Mouse (Mus musculus) induced T-regulatory cell, adult 2 months (primary cell): ENCODE measurements at regions not wholly inside any gene's neighbourhood (a gene's known extent, or its start where the extent isn't known, plus 50 kb on each side); places are given as distances from the start of the nearest gene placed in this dataset.

ENCODE experiments used
- DNase-seq: peaks from one replicate; pipeline ENCODE4 v3.0.0-alpha.2; 2012; ENCODE audit warnings: low read depth

DNA sequence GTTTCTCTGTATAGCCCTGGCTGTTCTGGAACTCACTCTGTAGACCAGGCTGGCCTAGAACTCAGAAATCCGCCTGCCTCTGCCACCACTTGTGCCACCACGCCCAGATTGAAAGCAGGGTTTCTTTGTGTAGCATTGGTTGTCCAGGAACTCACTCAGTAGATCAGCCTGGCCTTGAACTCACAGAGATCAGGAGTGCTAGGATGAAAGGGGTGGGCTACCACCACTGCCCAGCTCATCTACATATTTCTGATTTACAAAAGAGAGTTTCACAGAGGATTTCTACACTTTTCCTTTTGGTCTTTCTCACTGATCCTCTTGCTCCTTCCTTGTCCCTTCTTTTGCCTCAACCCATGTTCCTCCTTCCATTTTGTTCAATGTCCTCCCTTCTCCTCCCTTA lies 53.1 kb upstream of the Lbx1 start:
- DNase-seq: no peak

DNA sequence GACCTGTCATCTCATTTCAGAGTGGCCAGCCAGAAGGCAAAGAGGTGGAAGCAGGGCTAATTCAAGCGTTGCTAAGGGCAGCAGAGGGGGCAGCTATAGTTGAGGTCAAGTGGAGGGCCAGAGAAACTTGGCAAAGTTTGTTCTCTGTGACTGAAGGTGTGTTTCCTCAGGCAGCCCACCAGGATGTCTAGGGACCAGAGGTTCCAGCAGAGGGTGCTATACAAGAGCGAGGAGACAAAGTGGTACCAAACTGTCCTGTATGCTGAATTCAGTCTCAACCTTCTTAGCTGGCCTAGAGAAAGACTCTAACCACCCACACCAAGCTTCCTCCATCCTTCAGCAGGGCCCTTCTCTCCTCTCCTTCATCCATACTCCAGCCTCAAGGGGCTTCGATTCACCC lies 62.2 kb upstream of the Lbx1 start:
- peak; percentile 35 for DNase-seq

DNA sequence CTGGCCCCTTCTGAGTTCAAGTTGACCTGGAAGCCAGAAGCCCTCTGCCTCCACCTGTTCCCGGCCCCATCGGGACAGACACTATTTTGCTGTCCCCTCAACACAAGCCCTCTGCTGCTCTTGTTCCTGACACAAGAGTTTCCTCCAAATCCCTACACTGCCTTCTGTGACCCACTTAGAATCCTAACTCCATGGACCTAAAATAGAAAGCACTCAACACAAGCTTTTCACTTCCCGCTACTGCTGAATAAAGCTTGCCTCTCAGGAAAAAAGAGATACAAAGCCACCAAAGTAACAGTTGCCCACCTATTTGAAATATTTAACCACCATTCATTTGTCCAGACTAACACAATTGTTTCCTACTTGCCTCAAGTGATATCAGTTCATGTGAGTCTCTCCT lies 63.7 kb upstream of the Lbx1 start:
- no peak for DNase-seq

GRCm38 (mm10) chr19:45299768-45300167 lies 63.8 kb upstream of the Btrc start:
- DNase-seq: no peak

DNA sequence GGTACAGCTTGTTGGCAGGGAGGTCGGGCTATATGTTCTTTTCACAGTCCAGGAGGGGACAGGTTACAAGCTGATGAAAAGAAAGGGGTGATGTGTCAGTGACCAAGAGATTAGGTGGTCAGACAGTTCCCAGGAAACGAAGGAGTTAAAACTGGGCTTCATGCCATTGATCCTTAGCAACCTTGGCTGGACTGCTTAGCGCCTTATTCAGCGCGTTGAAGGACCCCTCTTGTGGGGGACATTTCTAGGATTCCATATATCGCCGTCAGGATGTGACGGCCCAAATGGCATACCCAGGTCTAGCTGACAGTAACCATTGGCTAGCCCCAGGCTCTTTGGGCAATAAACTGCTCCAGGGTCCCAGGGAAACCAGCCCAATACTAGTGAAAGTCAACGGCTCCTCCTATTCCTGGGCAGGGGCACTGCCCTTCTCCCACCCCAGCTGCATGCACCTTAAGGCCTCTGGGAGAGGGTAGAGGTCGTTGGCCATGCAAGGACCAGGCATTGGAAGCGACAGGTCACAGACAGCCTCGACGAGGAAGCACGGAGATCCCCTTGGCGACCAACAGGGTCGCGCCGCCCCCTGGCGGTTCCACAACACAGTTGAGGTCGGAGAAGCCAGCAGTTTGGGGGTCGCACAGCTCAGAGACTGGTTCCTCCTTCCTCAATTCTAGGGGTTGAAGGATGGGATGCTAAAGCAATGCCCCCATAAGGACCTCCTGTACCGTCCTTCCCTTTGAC lies 62.7 kb upstream of the Btrc start:
- DNase-seq: no peak

GRCm38 (mm10) chr19:45301432-45301732 lies 62.2 kb upstream of the Btrc start:
- no peak for DNase-seq

DNA sequence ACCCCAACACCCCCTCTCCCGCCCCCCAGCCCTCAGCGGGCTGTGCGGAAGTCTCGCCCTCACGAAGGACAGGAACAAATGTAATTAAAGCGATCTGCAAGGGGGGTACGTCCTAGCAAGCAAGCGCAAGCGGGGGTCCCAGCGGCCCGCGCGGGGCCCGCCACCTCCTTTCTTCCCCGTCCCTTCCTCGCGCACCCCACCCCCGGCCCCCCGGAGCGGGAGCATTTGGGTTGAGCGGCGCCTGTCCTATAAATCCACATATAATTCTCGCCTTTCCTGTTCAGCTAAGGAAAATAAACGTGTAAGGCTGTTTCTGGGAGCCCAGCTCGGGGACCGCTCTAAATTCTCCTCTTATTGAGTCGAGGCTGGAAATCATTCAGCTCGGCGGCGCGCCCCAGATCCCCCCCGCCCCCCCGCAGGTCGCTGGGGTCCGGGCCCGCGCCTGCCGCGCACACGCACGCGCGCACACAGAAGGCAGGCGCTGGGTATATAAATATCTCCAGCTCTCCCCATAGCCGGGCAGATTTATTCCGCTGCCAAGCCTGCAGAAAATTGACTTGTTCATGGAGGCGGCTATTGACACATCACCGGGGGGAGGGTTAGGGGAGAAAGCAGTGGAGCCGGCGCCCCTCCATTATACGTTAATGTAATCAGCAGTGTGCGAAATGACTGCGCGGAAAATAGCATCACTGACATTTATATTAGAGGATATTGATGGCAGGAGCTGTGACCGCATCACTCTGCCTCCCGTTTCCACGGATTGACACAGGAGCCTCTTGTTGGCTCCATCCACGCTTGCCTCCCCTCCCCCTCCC lies 61.6 kb upstream of the Btrc start:
- DNase-seq: peak; percentile 38

DNA sequence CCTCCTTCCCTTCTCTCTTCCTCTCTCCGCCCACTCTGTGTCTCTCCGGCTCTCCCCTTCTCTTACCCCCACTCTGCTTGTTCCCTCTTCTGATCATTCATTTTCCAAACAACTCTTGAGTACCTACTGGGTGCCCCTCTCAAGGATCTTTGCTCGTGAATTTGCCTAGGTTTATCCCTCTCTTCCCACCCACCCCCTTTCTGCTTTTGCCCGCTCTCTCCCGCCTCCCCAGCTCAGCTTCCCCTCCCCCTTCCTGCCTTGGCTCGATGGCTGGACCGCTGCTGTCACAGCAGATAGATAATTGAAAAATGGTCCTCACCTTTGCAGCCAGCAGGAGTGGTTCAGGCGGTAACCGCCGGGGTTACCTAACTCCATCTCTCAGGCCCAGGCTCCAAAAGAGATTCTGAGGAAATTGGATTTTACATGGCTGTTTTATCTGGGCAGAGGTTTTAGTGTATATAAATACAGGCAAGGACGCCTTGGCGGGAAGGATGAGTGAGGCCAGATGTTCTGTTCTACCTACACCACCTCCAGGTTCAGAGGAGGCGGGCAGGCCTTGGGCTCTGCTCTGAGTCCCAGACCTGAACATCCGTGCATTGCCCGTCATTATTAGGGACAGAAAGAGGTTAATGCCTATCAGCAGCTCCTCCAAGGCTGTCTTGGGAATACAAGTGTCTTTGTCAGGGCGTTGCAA lies 60.8 kb upstream of the Btrc start:
- DNase-seq: no peak

DNA sequence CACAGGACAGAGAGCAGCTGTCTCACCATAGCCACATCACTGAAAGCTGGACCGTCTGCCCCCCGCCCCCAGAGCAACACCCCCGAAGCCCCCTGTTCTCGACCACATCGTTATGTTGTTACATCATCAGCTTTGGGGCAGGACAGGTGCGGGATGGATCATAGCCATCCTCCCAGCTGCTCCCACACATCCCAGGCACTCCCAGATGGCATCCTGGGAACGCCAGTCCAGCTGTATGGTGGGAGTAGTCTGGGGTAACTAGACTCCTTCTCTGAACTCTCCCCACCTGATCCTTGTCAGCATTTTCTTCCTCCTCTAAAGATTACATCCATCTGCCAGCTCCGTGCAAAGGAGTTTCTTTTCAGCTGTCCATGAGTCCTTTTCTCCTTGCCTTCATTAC lies 59.0 kb upstream of the Btrc start:
- no peak for DNase-seq

DNA sequence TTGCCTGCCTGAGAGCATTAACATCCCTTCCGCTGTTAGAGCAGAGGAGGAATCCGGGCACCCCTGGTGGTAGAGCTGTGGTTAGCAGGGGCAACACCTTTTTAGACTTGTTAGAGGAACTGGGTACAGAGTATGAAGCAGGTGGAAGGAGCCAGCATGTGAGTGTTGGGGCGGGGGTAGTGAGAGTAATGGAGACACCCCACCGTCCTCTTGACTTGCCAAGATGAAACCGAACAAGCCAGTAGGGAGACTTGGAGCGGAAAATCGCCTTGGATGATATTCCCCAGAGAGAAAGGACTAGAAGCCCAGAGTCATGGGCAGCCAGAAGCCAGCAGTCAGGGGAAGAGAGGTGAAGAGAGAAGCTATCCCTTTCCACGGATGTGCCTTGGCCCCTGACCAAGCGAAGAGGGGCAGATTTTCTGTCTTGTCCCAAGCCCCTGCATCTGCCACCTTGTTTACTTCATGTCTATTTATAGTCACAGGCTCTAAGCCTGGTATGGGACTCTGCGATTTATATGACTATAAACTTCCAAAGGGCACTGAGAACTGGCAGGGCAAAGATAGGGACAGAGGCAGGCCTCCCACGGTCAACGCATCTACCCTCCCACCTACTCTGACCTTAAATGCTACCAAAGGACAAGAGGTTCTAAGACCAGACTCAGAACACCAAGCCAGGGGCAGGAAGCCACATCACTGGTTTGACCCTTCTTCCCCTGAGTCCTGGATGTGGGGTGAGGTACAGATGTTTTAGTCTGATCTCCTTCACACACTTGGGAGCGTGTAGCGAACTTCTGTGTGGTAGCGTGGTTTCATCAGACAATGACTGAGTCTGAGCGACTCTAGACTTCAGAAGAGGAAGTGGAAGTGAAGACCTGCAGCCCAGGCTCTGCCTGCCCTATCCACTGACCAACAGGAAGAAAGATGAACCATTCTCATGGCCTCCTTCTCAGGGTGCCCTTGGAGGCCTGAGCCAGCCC lies 55.9 kb upstream of the Btrc start:
- DNase-seq: peak; percentile 52

DNA sequence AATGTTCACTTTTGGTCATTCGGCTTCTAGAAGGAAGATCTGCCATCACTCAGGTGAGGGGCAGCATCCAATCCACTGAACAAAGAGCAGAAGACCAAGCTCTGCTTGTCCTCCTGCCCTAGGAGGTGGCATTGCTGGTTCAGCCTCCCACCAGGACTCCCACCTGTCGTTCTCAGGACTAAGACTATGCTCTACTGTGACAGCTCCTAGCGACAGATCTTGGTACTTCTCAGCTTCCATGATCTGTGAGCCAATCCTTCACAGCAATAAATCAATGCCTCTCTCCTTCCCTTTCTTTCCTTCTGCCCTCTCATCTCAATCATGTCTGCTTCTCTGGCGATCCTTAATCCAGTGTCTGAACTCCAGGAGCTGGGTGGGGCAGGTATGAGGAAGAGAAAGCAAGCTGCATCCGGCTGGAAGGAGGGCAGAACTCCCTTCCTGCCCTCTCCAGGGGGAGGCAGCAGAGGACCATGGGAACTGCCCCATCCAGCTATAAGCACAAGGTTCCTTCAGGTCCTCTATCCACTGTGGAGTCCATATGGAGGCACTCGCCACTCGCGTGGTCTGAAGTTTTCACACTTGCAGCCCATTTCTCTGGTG lies 54.8 kb upstream of the Btrc start:
- no peak for DNase-seq

DNA sequence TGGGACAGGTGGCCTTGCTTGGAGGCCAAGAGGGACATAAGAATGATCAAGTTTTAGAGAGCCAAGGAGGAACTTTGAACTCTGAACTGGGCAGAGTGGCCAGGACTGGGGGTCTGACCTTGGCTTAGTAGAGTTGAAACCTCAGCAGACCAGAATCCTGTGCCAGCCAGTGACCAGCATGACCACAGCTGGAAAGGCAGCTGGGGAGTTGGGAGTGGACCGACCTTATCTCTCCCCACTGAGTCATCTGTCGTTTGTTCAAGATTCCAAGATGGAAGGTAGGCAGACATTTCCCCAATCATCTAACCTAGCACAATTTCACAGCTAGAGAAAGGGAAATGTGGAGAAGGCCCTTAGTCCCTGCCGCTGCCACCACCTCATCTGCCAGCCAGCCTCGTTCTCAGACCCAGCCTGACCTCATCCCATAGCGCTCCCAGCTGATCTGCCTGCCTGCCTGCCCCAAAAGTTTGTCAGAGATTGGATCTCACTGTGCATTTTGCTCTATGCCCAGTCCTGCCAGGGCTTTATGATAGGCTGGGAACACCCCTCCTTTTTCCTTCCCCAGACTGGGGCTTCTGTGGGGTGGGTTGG lies 53.1 kb upstream of the Btrc start:
- DNase-seq: no peak

GRCm38 (mm10) chr19:45310944-45311603 lies 52.5 kb upstream of the Btrc start:
- DNase-seq: peak; percentile 36

DNA sequence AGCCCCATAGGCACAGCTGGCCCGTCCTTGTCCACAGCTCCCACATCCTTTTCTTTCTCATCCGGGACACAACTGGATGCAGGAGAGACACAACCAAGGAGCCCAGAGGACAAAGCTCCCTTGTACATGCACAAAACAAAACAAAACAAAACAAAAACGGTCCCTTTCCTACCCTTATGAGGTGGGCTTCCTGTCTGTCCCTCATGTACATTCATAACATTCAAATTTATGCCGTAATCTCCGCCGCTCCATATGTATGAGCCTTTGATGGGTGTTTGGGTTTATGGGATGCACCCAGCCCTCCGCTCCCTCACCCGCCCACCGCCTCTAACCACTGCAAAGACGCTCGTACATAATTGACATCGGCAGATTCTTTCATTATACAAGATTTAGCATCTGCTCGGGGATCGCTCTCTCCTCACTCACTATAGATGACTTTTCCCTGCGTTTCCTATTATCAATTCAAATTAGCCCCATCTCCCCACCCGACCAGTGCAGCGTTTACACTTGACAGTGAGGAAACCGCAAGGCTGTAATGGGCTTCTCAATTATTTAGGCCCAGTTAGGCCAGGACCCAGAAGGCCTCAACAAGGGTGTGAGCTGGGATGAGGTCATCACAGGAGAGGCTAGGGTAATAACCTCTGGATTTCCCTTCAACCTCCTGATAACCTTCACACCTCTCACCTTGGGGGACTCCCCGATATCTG lies 51.5 kb upstream of the Btrc start:
- no peak for DNase-seq

- no peak for DNase-seq
These were observed 50.7 kb upstream of the Btrc start for GRCm38 (mm10) chr19:45312713-45313365.
